Mouse (Mus musculus): ENCODE results near the gene Prrx2. TPM values are rescaled to one million over a fixed set of nuclear protein-coding genes. Genes with fewer than 3 reads are reported as not detected.
"Not testable (repeated sequence)": the region's sequence is repeated elsewhere in the genome, so short reads cannot be mapped to it uniquely, and the experiment has no call there.

Prrx2 gene
- polyA plus RNA-seq, 1 experiment from 2014 or later, result 24.4 TPM

DNA sequence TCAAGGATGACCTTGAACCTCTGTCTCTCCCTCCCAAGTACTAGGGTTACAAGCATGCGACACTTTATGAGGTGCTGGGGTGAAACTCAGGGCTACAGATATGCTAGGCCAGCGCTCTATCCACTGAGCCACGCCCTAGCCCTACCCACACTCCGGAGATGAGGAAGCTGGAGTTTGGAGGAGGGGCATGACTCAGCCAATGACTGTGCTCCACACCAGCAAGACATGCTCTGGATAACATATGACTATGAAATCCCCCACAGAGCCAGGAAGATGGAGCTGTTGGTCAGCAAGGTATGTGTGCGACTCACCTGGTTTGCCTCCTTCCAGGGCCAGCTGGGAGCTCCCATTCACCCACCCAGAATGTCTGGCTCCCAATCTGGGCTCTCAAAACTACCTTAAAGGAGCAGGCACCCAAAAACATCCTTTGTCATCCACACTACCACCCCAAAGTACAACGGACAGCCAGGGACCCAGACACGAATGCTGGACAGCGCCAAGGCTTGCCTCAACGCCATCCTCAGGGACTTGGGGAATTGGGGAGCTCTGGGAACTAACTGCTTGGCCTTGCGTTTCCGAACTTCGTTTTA is 94.2 kb downstream of the Prrx2 start:
- ATAC-seq (ENCODE audit: low FRiP score), result no peak
- no peaks in the 10 kb centered on the region for H3K9me3 ChIP-seq (ENCODE audit: control insufficient read depth, low read length)
- H3K27me3 ChIP-seq (ENCODE audit: control insufficient read depth, insufficient read depth, low read length), result no peaks in the 10 kb centered on the region; the same call in none of the 2 replicates
- H3K9ac ChIP-seq (ENCODE audit: low read length), result peak overlapping the region; percentile 1; the same call in 1 of the 2 replicates
- peaks cover 5% of the 10 kb centered on the region; the same call in 1 of the 2 replicates for H3K4me1 ChIP-seq (ENCODE audit: control insufficient read depth, insufficient read depth, low read length)
- WGBS, result 30% methylated on average over 12 of the region's 12 CpGs
- peak overlapping the region; percentile 40 for H3K4me2 ChIP-seq
- H3K36me3 ChIP-seq (ENCODE audit: control insufficient read depth, insufficient read depth, low read length), result no peaks in the 10 kb centered on the region
- DNase-seq (ENCODE audit: low spot score, missing footprints), result no peak
- no peak overlapping the region for H3K4me3 ChIP-seq (ENCODE audit: low read depth, low read length)
- H3K27ac ChIP-seq (ENCODE audit: low read depth, low read length), result no peak overlapping the region

- H3K27me3 ChIP-seq (ENCODE audit: control insufficient read depth, insufficient read depth, low read length), result no peaks in the 10 kb centered on the region; the same call in none of the 2 replicates
- H3K4me2 ChIP-seq, result peak within 1 kb of the TSS; percentile 40
- H3K36me3 ChIP-seq (ENCODE audit: control insufficient read depth, insufficient read depth, low read length), result no peaks in the 10 kb centered on the region
- peak; percentile 48; the same call in 1 of the 2 replicates for ATAC-seq (ENCODE audit: low FRiP score)
- WGBS, result 3% methylated on average over 23 of the region's 23 CpGs
- no peaks in the 10 kb centered on the region for H3K9me3 ChIP-seq (ENCODE audit: control insufficient read depth, low read length)
- peak within 1 kb of the TSS; percentile 1; the same call in 1 of the 2 replicates for H3K9ac ChIP-seq (ENCODE audit: low read length)
- no peak within 1 kb of the TSS for H3K4me3 ChIP-seq (ENCODE audit: low read depth, low read length)
- H3K27ac ChIP-seq (ENCODE audit: low read depth, low read length), result no peak within 1 kb of the TSS
- peaks cover 5% of the 10 kb centered on the region; the same call in 1 of the 2 replicates for H3K4me1 ChIP-seq (ENCODE audit: control insufficient read depth, insufficient read depth, low read length)
- peak; percentile 94 for DNase-seq (ENCODE audit: low spot score, missing footprints)
These were observed 94.8 kb downstream of the Prrx2 start, which contains the start of gene Ptges for GRCm38 (mm10) chr2:30929483-30930045. Gene Ptges, minus strand, starts transcription at chr2:30929863.

DNA sequence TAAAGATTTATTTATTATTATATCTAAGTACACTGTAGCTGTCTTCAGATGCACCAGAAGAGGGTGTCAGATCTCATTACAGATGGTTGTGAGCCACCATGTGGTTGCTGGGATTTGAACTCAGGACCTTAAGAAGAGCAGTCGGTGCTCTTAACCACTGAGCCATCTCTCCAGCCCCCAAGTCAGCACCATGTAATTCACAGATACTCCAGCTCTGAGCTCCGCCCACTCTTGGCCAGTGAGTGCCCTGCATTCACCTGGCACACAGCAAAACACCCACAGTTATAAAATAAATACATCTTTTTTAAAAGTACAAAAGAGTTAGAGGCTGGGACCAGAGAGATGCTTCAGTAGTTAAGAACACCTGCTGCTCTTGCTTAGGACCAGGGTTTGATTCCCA is 96.1 kb downstream of the Prrx2 start:
- 82% methylated on average over 2 of the region's 2 CpGs for WGBS
- H3K4me2 ChIP-seq; H3K4me1 ChIP-seq (ENCODE audit: control insufficient read depth, insufficient read depth, low read length); ATAC-seq (ENCODE audit: low FRiP score); H3K9ac ChIP-seq (ENCODE audit: low read length); H3K36me3 ChIP-seq (ENCODE audit: control insufficient read depth, insufficient read depth, low read length); H3K27me3 ChIP-seq (ENCODE audit: control insufficient read depth, insufficient read depth, low read length); H3K27ac ChIP-seq (ENCODE audit: low read depth, low read length); H3K4me3 ChIP-seq (ENCODE audit: low read depth, low read length); H3K9me3 ChIP-seq (ENCODE audit: control insufficient read depth, low read length); DNase-seq (ENCODE audit: low spot score, missing footprints): not testable (repeated sequence)

Other genes starting within 250 kb of the Prrx2 start
- gene Cstad, start 239.9 kb upstream of the Prrx2 start, polyA plus RNA-seq (2014; fragmentation: Nextera tagmentation; extraction: Ambion mirVana), result 0.21 and 0.74 TPM in 2 replicates
- 1.5 and 2.5 TPM in 2 replicates for gene 1700001O22Rik, start 31.3 kb upstream of the Prrx2 start, polyA plus RNA-seq (2014; fragmentation: Nextera tagmentation; extraction: Ambion mirVana)
- 98.7 and 107 TPM in 2 replicates for gene Ntmt1, start 27.1 kb upstream of the Prrx2 start, polyA plus RNA-seq (2014; fragmentation: Nextera tagmentation; extraction: Ambion mirVana)
- 23.0 and 31.0 TPM in 2 replicates for gene Asb6, start 4.6 kb upstream of the Prrx2 start, polyA plus RNA-seq (2014; fragmentation: Nextera tagmentation; extraction: Ambion mirVana)
- gene Ptges, start 94.9 kb downstream of the Prrx2 start, polyA plus RNA-seq (2014; fragmentation: Nextera tagmentation; extraction: Ambion mirVana), result 4.7 and 6.1 TPM in 2 replicates
- gene Tor1b, start 118.0 kb downstream of the Prrx2 start, polyA plus RNA-seq (2014; fragmentation: Nextera tagmentation; extraction: Ambion mirVana), result 19.3 and 21.1 TPM in 2 replicates
- 76.9 and 84.5 TPM in 2 replicates for gene Tor1a, start 133.0 kb downstream of the Prrx2 start, polyA plus RNA-seq (2014; fragmentation: Nextera tagmentation; extraction: Ambion mirVana)
- 64.7 and 68.8 TPM in 2 replicates for gene BC005624, start 147.2 kb downstream of the Prrx2 start, polyA plus RNA-seq (2014; fragmentation: Nextera tagmentation; extraction: Ambion mirVana)
- 12.3 and 14.1 TPM in 2 replicates for gene Usp20, start 147.3 kb downstream of the Prrx2 start, polyA plus RNA-seq (2014; fragmentation: Nextera tagmentation; extraction: Ambion mirVana)